Mouse (Mus musculus): ENCODE measurements around the gene Med14. TPM values are rescaled to one million over a fixed set of nuclear protein-coding genes. Genes with fewer than 3 reads are reported as not detected.

Gene Med14
- polyA plus RNA-seq, 1 experiment from 2014 or later: 10.6 TPM

DNA sequence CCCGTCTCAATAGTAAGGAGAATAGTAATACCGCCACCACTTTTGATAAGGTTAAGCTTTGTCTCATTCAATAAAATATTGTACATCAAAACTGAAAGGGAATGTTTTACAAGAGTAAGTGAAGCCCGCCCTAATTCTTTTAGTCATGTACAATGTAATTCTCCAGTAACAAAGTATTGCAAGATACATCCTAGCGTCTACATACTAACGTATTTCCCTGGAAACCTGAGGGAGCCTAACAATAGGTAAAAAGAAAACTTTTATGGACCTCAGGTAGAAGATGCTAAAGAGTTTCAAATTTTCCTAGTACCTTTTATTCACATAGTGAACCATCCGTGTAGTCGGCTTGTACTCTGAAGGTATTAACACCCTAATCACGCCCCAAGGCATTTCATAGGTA, 1.4 kb downstream of the Med14 start:
- WGBS: 22% methylated on average over 8 of the region's 8 CpGs
- no peaks in the 10 kb centered on the region for H3K9me3 ChIP-seq
- H3K27ac ChIP-seq: no peak overlapping the region
- H3K9ac ChIP-seq: no peak overlapping the region; the same call in 1 of the 2 replicates
- no peaks in the 10 kb centered on the region for H3K4me1 ChIP-seq (replicated peaks)
- peak overlapping the region; percentile 60 for H3K4me3 ChIP-seq (replicated peaks)
- no peak for ATAC-seq
- H3K4me2 ChIP-seq (replicated peaks): peak overlapping the region; percentile 50
- H3K27me3 ChIP-seq (replicated peaks): peaks cover 9% of the 10 kb centered on the region
- H3K36me3 ChIP-seq: no peaks in the 10 kb centered on the region

GRCm38 (mm10) chrX:12759625-12760024, 2.2 kb downstream of the Med14 start:
- Histone ChIP-seq H3K9me3 (no peaks in the 10 kb centered on the region), H3K27me3 (replicated peaks) (peaks cover 9% of the 10 kb centered on the region), H3K27ac (no peak overlapping the region), H3K36me3 (no peaks in the 10 kb centered on the region), H3K9ac (no peak overlapping the region), H3K4me2 (replicated peaks) (peak overlapping the region; percentile 50), H3K4me1 (replicated peaks) (no peaks in the 10 kb centered on the region), H3K4me3 (replicated peaks) (no peak overlapping the region)
- ATAC-seq: no peak
- WGBS: 54% methylated on average over 5 of the region's 5 CpGs

- Histone ChIP-seq H3K36me3 (no peaks in the 10 kb centered on the region), H3K9me3 (no peaks in the 10 kb centered on the region), H3K27me3 (replicated peaks) (no peaks in the 10 kb centered on the region), H3K4me3 (replicated peaks) (no peak overlapping the region), H3K27ac (no peak overlapping the region), H3K4me2 (replicated peaks) (no peak overlapping the region), H3K4me1 (replicated peaks) (no peaks in the 10 kb centered on the region), H3K9ac (no peak overlapping the region)
- 67% methylated on average over 4 of the region's 4 CpGs for WGBS
- no peak for ATAC-seq
Measured at GRCm38 (mm10) chrX:12747886-12748285, 14.0 kb downstream of the Med14 start.

DNA sequence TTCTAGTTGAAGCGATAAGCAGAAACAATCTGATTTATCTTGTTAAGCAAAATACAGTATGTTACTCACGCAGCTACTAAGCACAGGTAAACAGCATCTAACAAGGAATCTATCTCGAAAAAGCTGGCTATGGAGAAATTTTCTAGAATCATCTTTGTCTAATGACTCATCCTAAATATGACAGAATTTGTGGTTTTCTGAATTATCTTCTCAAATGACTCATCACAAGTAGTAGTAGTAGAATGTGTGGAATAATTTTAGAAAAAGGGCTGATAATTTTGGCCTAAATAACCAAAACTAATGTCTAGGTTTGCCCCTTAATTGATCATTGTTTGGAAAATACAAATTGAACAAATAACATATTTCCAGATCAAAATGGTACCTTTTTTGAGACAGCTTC, 15.1 kb downstream of the Med14 start:
- 86% methylated on average over 3 of the region's 3 CpGs for WGBS
- Histone ChIP-seq H3K9ac (no peak overlapping the region), H3K4me2 (replicated peaks) (no peak overlapping the region), H3K27me3 (replicated peaks) (no peaks in the 10 kb centered on the region), H3K9me3 (no peaks in the 10 kb centered on the region), H3K27ac (no peak overlapping the region), H3K4me3 (replicated peaks) (no peak overlapping the region), H3K4me1 (replicated peaks) (no peaks in the 10 kb centered on the region), H3K36me3 (no peaks in the 10 kb centered on the region)
- ATAC-seq: no peak

DNA sequence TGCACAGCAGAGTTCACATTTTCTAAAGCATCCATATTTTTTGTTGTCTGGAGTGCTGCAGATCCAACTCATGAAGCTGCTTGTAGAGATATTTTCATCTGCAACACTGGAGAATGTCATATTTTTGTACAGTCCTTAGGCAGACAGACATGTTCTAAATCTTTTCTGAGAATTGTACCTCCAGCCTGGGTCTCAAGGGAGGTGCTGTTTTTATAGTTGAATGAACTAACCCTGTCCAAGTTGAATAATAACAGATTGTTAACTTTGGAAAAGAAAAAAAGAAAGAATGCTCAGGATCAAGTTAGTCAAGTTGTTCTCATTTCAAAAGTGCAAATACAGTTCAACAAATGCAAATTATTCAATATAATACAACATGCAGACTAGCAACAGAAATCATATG, 21.5 kb downstream of the Med14 start:
- Histone ChIP-seq H3K4me1 (replicated peaks) (no peaks in the 10 kb centered on the region), H3K27me3 (replicated peaks) (no peaks in the 10 kb centered on the region), H3K27ac (no peak overlapping the region), H3K9ac (no peak overlapping the region), H3K36me3 (no peaks in the 10 kb centered on the region), H3K4me2 (replicated peaks) (no peak overlapping the region), H3K4me3 (replicated peaks) (no peak overlapping the region), H3K9me3 (no peaks in the 10 kb centered on the region)
- ATAC-seq: no peak

DNA sequence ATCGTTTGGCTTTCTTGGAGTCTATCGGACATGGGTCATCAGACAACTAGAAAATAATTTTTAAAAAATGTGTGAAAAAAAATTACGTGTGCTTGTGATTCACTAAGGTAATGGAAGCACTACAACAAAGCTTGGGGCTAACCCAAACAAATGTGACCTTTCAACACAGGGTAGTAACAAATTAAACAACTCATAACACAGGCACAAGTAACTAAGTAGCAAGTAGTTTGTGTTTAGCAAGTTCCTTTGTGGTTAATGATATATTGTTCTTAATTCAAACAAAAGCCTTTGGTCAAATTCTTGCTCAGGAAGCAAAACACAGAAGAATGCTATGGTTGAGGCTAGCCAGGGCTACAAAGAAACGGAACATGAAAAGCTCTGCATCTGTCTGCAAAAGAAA, 45.8 kb downstream of the Med14 start:
- Histone ChIP-seq H3K27ac (no peak overlapping the region), H3K27me3 (replicated peaks) (no peaks in the 10 kb centered on the region), H3K9me3 (no peaks in the 10 kb centered on the region), H3K36me3 (no peaks in the 10 kb centered on the region), H3K9ac (no peak overlapping the region), H3K4me1 (replicated peaks) (no peaks in the 10 kb centered on the region), H3K4me3 (replicated peaks) (no peak overlapping the region), H3K4me2 (replicated peaks) (no peak overlapping the region)
- ATAC-seq: no peak
- WGBS: 81% methylated on average over 4 of the region's 4 CpGs

GRCm38 (mm10) chrX:12713796-12714195, 48.1 kb downstream of the Med14 start:
- no peak overlapping the region for H3K4me3 ChIP-seq (replicated peaks)
- no peaks in the 10 kb centered on the region for H3K4me1 ChIP-seq (replicated peaks)
- no peaks in the 10 kb centered on the region for H3K9me3 ChIP-seq
- no peak overlapping the region for H3K27ac ChIP-seq
- WGBS: 90% methylated on average over 7 of the region's 7 CpGs
- no peaks in the 10 kb centered on the region for H3K27me3 ChIP-seq (replicated peaks)
- ATAC-seq: no peak
- no peak overlapping the region for H3K4me2 ChIP-seq (replicated peaks)
- H3K9ac ChIP-seq: no peak overlapping the region
- H3K36me3 ChIP-seq: no peaks in the 10 kb centered on the region

- H3K4me2 ChIP-seq (replicated peaks): no peak overlapping the region
- no peaks in the 10 kb centered on the region for H3K9me3 ChIP-seq
- H3K4me3 ChIP-seq (replicated peaks): no peak overlapping the region
- H3K36me3 ChIP-seq: no peaks in the 10 kb centered on the region
- no peak overlapping the region for H3K27ac ChIP-seq
- no peak overlapping the region for H3K9ac ChIP-seq
- 71% methylated on average over 8 of the region's 8 CpGs for WGBS
- no peak for ATAC-seq
- no peaks in the 10 kb centered on the region for H3K4me1 ChIP-seq (replicated peaks)
- no peaks in the 10 kb centered on the region for H3K27me3 ChIP-seq (replicated peaks)
Measured at GRCm38 (mm10) chrX:12686910-12687309, 75.0 kb downstream of the Med14 start.

- Histone ChIP-seq H3K9ac (no peak overlapping the region), H3K4me3 (replicated peaks) (no peak overlapping the region), H3K36me3 (no peaks in the 10 kb centered on the region), H3K9me3 (no peaks in the 10 kb centered on the region), H3K27ac (no peak overlapping the region), H3K4me1 (replicated peaks) (no peaks in the 10 kb centered on the region), H3K27me3 (replicated peaks) (no peaks in the 10 kb centered on the region), H3K4me2 (replicated peaks) (no peak overlapping the region)
- no peak for ATAC-seq
Measured at GRCm38 (mm10) chrX:12686071-12686470, 75.8 kb downstream of the Med14 start.

DNA sequence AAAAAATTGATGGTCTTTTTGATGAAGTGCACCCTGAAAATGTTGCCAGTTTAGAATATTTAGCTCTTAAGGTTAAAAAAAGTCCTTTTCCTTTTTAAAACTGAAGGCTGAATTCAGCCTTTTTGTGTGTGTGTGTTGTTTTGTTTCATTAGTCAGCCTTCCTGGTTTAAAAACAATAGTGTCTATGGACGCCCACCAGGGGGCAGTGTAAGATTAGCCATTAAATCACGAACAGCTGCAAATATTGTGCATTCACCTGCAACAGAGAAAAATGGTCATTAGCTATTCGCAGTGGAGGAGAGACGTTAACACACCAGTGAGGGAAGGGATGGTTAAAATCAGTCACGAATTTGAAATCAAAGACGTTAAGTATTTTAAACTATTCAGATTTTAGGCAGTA, 84.5 kb downstream of the Med14 start:
- ATAC-seq: no peak
- 31% methylated on average over 6 of the region's 6 CpGs for whole genome bisulfite sequencing
- Histone ChIP-seq H3K27ac (no peak overlapping the region), H3K27me3 (replicated peaks) (no peaks in the 10 kb centered on the region), H3K9me3 (no peaks in the 10 kb centered on the region), H3K36me3 (no peaks in the 10 kb centered on the region), H3K4me1 (replicated peaks) (no peaks in the 10 kb centered on the region), H3K4me3 (replicated peaks) (no peak overlapping the region), H3K9ac (no peak overlapping the region), H3K4me2 (replicated peaks) (no peak overlapping the region)

DNA sequence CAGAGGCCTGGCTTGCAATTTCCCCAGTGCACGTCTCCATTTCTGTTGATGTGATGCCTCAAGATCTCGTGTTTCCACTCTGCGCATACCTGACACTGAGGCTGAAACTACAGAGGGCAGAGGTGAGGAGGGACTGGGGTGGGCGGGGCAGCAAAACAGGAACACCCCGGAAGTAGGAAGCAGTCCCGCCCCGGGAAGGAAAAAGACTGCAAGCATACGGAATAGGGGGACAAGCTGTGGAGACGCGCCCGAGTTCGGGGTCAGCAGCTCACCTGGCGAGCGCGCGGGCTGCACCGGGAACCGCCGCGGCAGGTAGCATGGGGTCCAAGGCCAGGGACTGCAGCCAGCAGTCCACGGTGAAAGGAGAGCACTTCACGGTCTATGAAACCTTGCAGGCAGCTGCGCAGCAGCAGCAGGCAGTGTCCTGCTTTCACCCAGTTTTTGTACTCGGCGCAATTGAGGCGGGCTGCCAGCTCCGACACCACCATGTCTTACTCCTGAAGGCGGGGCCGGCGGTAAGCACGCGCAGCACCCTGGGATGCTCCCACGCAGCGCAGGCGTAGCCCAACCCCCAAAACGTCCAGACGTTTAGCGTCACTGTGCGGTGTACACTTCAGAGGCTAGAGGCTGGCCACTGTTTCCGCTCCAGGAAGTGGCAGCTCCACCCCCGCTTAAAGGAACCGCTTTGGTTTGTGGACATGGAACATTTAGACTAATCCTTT, 88.7 kb downstream of the Med14 start, which contains the start of gene 1810030O07Rik:
TSS of gene 1810030O07Rik (minus strand) at position 615 of the 722 bp plus-strand sequence.
- Histone ChIP-seq H3K9ac (peak within 1 kb of the TSS; percentile 76), H3K27ac (peak within 1 kb of the TSS; percentile 94), H3K4me2 (replicated peaks) (peak within 1 kb of the TSS; percentile 59), H3K4me3 (replicated peaks) (peak within 1 kb of the TSS; percentile 61), H3K36me3 (no peaks in the 10 kb centered on the region), H3K27me3 (replicated peaks) (no peaks in the 10 kb centered on the region), H3K9me3 (no peaks in the 10 kb centered on the region), H3K4me1 (replicated peaks) (no peaks in the 10 kb centered on the region)
- peak; percentile 100 for ATAC-seq
- WGBS: 15% methylated on average over 42 of the region's 42 CpGs

DNA sequence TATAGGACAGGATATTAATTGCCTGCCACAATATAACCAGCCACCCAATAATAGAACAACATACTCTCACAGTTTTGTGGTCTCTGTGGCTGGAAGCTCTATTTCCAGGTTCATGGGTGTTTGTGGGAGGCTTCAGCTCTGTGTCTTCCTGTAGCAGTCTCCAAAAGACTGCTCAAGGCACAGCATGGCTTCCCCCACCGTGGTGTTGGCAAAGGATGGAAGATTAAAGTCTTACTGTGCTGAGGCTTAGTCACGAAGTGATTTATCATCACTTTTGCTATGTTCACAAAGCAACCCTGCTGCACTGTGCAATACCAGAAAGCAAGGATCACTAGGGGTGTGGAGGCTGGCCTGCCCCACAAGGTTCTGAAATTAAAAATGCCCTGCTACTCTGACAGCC, 108.0 kb downstream of the Med14 start:
- H3K27me3 ChIP-seq (replicated peaks): no peaks in the 10 kb centered on the region
- no peak overlapping the region for H3K9ac ChIP-seq
- no peak overlapping the region for H3K4me3 ChIP-seq (replicated peaks)
- ATAC-seq: no peak
- 75% methylated on average over 2 of the region's 2 CpGs for WGBS
- no peaks in the 10 kb centered on the region for H3K9me3 ChIP-seq
- H3K36me3 ChIP-seq: no peaks in the 10 kb centered on the region
- H3K27ac ChIP-seq: no peak overlapping the region
- no peaks in the 10 kb centered on the region for H3K4me1 ChIP-seq (replicated peaks)
- H3K4me2 ChIP-seq (replicated peaks): no peak overlapping the region

- H3K27ac ChIP-seq: no peak overlapping the region
- ATAC-seq: no peak
- 87% methylated on average over 16 of the region's 16 CpGs for WGBS
Measured at GRCm38 (mm10) chrX:12651906-12652305, 110.0 kb downstream of the Med14 start.

More at GRCm38 (mm10) chrX:12651906-12652305, 110.0 kb downstream of the Med14 start:
- Histone ChIP-seq H3K4me2 (replicated peaks) (no peak overlapping the region), H3K36me3 (no peaks in the 10 kb centered on the region), H3K4me3 (replicated peaks) (no peak overlapping the region), H3K9me3 (no peaks in the 10 kb centered on the region), H3K4me1 (replicated peaks) (no peaks in the 10 kb centered on the region), H3K27me3 (replicated peaks) (no peaks in the 10 kb centered on the region), H3K9ac (no peak overlapping the region)

All from intestine, embryonic 15.5 days (tissue).